Mouse (Mus musculus): ENCODE results near the gene Fgfr2. TPM values are rescaled to one million over a fixed set of nuclear protein-coding genes. Genes with fewer than 3 reads are reported as not detected.
A peak's percentile ranks its signal among the peaks of the same experiment; 100 is the strongest.

The Fgfr2 gene
- total RNA-seq, 2 experiments from 2014 or later = 28.8 to 29.4 TPM

DNA sequence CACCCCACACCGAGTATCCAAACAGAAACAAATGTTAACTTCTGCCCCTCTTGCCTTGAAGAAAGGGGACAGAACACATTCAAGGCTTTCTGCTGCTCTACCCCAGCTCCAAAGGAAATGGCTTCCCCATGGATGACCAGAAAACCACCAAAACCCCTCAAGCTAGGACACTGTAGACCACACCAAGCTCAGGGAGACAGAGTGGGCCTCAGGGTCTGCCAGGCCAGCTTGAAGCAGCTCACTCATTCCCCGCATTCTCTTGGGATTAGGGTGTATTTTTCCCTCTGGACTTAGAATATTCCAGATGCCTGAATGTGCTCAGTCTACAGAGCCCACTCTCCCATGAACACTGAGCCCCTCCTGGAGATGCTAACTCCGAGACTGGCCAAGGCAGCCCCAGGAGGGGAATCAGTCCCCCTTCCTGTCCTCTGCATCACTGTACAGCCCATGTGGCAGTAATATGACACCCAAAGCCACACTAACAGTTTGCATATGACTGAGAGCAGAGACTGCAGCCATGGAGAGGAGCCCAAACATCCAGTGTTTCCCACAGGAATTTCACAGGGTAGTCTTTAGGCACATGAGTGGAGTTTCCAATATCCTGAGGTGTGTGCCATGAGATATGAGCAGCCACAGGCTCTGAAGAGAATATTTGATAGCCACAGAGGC is 2824.1 kb downstream of the Fgfr2 start:
- intact Hi-C loops (cut with DNase I) = no loop called here
- DNase-seq (ENCODE audit: extremely low spot score in 1 of 2, low spot score in 2 of 2) = no peak

DNA sequence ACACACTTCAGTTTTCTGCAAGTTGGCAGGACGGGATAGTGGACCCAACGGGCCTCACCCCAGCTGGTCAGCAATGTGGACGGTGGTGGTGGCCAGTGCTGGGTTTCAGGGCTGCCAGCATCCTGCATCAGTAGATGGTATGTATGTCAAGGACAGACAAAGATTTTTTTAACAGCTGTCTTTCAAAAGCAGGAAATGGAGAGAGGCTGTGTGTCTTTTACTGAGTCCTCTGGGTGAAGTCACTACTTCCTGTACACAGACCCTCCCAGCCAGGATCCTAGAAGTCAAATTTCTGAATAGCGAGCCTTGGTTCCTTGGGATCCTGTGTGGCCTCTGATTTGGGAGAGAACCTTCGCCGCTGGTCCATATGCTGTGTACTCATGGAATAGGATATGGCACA is 2832.0 kb downstream of the Fgfr2 start:
- DNase-seq (ENCODE audit: extremely low spot score in 1 of 2, low spot score in 2 of 2) = no peak
- intact Hi-C loops (cut with DNase I) = no loop called here

DNA sequence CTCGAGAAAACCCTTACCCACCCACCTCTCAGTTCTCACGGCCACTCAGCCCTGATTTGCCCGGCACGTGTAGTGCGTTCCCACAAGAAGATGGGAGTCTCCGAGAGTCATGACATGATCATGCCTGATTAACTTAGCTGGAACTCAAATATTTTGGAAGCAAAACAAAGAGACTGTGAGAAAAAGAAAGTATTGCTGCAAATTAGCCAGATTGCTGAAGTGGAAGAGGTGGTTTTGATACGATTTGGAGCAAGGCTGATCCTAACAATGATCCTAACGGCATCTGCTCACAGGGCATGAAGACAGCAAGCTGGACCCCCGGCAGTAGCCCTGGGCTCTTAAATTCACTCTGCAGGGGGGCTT is 2833.7 kb downstream of the Fgfr2 start:
- intact Hi-C loops (cut with DNase I) = no loop called here

DNA sequence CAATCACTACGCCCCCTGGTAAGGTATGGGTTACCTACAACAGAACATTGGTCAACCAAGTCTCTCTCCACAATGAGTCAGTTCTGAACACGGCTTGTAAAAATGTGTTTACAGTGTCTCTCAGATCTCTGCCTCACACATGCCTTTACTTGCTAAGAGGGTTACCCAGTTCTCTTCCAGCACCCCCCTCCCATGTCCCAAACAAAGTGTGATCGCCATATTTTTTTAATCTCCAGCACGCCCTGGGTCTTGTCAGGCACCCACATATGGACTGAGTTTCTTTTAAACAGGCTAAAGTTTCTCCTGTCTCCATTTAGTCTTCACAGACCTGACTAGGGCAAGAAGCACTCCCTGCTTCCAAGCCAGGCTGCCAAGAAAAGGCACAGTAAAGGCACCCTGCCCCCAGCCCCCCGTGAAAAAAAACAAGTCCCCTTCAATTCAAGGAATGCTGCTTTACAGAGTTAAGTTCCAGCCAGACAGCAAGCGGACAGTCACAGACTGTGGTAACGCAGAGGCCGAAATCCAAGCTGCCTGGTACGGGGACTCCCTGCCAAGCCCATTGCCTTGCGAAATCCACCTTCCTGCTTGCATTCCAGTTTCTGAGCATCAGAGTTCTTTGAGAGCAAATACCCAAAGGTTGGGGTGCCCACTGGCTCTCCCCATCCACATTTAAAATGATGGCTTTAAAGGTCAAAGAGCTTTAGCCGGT is 2834.3 kb downstream of the Fgfr2 start:
- intact Hi-C loops (cut with DNase I) = no loop called here
- DNase-seq (ENCODE audit: extremely low spot score in 1 of 2, low spot score in 2 of 2) = no peak

More for the DNA sequence above, 2833.7 kb downstream of the Fgfr2 start:
- DNase-seq (ENCODE audit: extremely low spot score in 1 of 2, low spot score in 2 of 2) = no peak

DNA sequence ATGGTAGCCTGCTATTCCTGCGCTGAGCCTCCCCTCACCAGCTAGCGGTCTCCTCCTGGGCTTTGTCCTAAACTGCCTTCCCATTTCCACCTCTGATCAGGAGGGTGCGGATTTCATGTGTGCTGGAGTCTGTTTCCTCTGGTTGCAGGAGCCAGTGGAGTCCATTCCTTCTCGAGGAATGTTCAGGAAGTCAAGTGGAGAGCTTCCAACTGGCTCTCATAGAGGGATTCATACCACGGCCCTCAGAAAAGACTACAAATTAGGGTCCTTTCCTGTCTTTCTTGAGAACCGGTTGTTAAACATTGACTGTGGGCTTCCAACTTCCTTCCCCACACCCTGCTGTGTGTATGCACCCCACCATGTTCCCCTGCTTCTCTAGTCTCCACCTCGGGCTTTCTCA is 2834.9 kb downstream of the Fgfr2 start:
- intact Hi-C loops (cut with DNase I) = no loop called here
- DNase-seq (ENCODE audit: extremely low spot score in 1 of 2, low spot score in 2 of 2) = no peak

DNA sequence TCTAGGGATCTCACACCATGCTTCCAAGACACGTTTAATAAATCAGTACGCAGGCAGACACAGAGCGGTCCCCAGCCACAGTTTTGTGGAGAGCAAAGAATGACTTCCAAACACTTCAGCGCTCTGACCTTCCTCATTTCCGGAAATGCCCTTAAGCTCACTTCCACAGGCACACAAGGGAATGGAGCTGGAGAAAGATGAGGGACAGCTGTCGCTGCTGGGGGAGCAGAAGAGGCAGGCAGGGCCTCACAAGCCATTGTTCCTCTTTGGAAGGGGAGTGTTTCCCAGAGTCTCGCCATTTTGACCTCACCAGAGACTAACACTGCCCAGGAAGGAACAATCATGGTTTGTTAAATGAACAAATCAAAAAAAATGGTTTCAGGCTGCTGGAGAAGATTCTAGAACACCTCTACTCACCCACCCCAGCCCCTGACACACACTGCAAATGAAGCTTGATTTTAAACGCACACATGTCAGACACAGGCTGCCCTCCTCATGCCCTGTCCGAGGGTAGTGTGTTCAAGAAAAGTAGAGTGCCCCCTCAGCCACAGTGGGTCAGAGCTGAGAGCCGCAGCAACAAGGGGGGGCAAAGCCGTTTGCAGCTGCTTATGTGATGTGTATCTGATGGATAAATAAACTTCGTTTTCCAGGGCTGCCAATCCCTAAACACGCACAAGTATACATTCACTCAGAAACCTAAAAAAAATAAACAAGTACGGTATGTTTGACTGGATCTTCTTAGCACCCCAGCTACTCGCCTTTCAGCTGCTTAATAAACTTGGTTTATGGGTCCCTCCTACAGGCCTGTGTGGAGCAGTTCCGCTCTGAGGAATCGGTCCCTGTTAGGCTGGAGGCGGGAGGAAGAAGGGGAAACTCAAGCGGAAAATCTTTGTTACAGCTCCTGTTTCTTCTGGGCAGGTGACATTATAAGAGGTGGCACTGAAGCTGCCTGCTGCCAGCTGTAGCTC is 2844.1 kb downstream of the Fgfr2 start:
- intact Hi-C loops (cut with DNase I) = no loop called here
- DNase-seq (ENCODE audit: extremely low spot score in 1 of 2, low spot score in 2 of 2) = no peak

DNA sequence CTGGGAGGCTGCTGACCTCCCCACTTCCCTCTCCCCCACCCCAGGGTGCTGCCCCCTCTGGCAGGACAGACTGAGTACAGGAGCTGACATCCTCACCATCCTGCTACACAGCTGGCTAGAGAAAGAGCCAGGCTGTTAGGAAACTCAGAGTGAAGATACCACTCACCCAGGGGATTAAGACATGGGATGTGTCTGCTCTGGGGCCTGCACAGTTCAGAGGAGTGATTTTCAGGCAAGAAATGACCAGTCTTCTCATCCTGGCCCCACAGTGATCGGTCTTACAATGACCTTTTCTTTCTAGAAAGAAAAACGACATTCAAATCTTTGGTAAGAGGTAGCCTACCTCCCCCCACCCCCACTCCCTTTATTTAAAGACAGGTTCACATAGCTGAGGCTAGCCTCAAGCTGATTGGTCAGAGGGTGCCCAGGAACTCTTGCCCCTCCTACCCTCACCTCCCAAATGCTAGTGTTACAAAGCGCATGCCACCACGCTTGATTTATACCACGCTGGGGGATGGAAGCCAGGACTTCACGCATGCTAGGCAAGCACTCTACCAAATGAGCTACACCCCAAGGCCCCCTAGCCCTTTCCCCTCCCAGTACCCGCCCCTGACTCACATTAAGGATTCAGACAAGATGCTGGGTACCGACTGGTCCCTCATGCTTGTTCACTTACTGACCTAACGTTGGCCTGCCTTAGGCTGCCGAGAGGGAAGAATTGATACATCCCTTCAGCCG is 2845.0 kb downstream of the Fgfr2 start:
- no peak for DNase-seq (ENCODE audit: extremely low spot score in 1 of 2, low spot score in 2 of 2)
- intact Hi-C loops (cut with DNase I) = no loop called here

GRCm38 (mm10) chr7:130273265-130273664 is 2849.9 kb downstream of the Fgfr2 start:
- intact Hi-C loops (cut with DNase I) = loop anchor here (5.0 kb wide), 1 partner anchor 204 kb away; no protein-coding TSS in a partner anchor
- peak in 1 of 2 experiments; percentile 79 for DNase-seq (ENCODE audit: extremely low spot score in 1 of 2, low spot score in 2 of 2)

GRCm38 (mm10) chr7:130270807-130271206 is 2852.3 kb downstream of the Fgfr2 start:
- intact Hi-C loops (cut with DNase I) = loop anchor here (2.0 to 5.0 kb wide), 2 partner anchors 206 to 616 kb away; no protein-coding TSS in a partner anchor
- DNase-seq (ENCODE audit: extremely low spot score in 1 of 2, low spot score in 2 of 2) = no peak

- intact Hi-C loops (cut with DNase I) = loop anchor here (10.0 kb wide), 3 partner anchors 106 to 514 kb away; no protein-coding TSS in a partner anchor
- no peak for DNase-seq (ENCODE audit: extremely low spot score in 1 of 2, low spot score in 2 of 2)
Observed at GRCm38 (mm10) chr7:130269124-130269867, 2853.9 kb downstream of the Fgfr2 start.

DNA sequence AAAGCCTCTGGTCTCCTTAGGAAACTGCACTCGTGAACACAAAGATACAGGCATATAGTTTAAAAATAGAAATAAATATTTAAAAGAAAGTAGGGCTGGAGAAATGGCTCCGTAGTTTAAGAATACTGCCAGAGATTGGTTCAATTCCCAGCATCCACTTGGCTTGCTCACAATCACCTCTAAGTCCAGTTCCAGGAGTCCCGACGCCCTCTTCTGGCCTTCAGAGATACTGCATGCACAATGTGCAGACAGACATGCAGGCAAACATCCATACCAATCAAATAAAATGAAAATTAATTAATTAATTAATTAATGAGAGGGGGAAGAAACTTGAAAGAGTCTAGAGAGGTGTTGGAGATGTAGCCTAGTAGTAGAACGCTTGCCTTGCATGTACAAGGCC is 2856.1 kb downstream of the Fgfr2 start:
- DNase-seq (ENCODE audit: extremely low spot score in 1 of 2, low spot score in 2 of 2) = no peak
- intact Hi-C loops (cut with DNase I) = loop anchor here (10.0 kb wide), 3 partner anchors 108 to 512 kb away; no protein-coding TSS in a partner anchor

DNA sequence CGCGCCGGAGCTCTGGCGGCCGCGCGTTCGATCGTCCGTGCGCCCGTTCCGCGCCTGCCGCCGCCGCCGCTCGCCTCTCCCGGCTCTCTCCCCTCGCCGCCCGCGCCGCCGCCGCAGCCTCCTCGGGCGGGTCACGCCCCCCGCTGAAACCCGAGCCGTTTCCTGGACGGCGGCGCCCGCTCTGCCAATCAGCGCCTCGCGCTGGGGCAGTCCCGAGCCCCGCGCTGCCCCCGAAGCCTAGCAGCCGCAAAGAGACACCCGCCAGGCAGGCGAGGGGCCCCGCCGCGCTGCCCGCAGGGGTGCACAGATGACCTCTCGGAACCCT is 2857.0 kb downstream of the Fgfr2 start:
- peak in 1 of 2 experiments; percentile 89 for DNase-seq (ENCODE audit: extremely low spot score in 1 of 2, low spot score in 2 of 2)
- intact Hi-C loops (cut with DNase I) = loop anchor here (10.0 kb wide), 3 partner anchors 109 to 511 kb away; no protein-coding TSS in a partner anchor

- DNase-seq (ENCODE audit: extremely low spot score in 1 of 2, low spot score in 2 of 2) = peak in 1 of 2 experiments; percentile 58
- intact Hi-C loops (cut with DNase I) = loop anchor here (10.0 kb wide), 3 partner anchors 109 to 511 kb away; no protein-coding TSS in a partner anchor
Observed at GRCm38 (mm10) chr7:130265319-130266165, 2857.6 kb downstream of the Fgfr2 start.

- peak in 1 of 2 experiments; percentile 72 for DNase-seq (ENCODE audit: extremely low spot score in 1 of 2, low spot score in 2 of 2)
- intact Hi-C loops (cut with DNase I) = loop anchor here (5.0 to 10.0 kb wide), 4 partner anchors 92 to 510 kb away; no protein-coding TSS in a partner anchor
Observed at GRCm38 (mm10) chr7:130264616-130265318, 2858.4 kb downstream of the Fgfr2 start.

DNA sequence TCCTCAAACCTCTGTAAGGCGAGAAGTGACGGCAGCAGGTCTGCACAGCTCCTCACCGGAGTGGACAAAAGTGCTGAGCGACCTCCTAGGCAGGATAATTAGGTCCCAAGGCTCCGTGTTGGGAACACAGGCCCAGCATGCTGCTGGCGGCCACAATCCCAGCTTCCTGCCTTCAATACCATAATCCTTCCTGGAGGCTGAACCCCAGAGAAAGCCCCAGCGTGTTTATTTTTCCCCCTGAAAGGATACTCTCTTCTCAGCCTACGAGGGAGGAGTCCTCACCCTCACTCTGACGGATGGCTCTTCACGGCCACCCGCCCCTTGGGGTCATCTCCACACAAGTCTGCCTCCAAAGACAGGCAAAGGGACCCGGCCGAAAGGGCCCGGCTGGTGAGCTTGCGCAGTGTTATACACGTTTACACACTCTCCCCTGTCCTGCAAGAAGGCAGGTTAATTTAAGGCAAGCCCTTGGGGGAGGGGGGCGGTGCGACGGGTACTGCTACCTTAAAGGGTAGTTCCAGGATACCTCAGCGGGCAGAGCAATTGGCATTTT is 2859.3 kb downstream of the Fgfr2 start:
- intact Hi-C loops (cut with DNase I) = loop anchor here (5.0 to 10.0 kb wide), 4 partner anchors 92 to 509 kb away; no protein-coding TSS in a partner anchor
- no peak for DNase-seq (ENCODE audit: extremely low spot score in 1 of 2, low spot score in 2 of 2)

DNA sequence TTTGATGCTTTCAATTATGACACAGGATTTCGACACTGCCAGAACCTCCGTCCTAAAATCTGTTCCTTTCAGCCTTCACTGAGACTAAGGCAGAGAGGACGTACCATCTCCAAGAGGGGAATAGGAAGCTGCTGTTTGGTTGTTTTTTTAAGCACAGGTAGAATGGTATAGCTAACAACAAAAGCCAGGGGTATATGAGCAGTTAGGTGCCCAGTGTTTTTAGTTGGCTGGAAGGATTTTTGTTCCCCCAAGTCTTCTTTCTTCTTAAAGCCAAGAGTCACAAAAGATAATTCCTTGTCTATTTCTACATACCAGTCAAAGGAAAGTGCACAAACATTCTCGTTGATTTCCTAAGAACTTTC is 2859.9 kb downstream of the Fgfr2 start:
- no peak for DNase-seq (ENCODE audit: extremely low spot score in 1 of 2, low spot score in 2 of 2)
- intact Hi-C loops (cut with DNase I) = loop anchor here (5.0 to 10.0 kb wide), 4 partner anchors 91 to 508 kb away; no protein-coding TSS in a partner anchor
